Mouse (Mus musculus): ENCODE measurements around the gene Fgf15. TPM values are rescaled to one million over a fixed set of nuclear protein-coding genes. Genes with fewer than 3 reads are reported as not detected.

Fgf15 gene
- total and polyA plus RNA-seq, 3 experiments = 16.6 to 19.1 TPM; not detected in 1

DNA sequence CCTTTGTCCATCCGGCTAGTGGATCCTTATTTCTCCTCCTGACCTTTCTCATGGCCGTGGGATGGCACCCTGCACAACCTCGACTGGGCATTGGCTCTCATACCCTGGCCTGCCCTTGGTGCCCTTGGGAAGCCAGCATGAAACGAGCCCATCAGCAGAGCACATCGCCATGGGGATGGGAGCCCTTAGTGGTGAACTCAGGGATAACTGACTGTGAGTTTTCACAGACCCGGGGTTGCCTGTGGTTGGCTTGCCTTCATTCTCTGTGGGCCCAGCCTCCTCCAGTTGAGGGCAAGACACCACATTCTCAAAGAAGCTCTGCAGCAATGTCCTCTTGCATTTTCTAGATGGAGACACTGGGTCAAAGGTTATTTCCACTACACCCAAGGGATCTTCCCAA lies 4.0 kb upstream of the Fgf15 start:
- TF ChIP-seq MEF2A (IDR thresholded peaks at IDR 0.05; ENCODE audit: extremely low read depth, insufficient replicate concordance, low read depth, low read length, poor library complexity, severe bottlenecking) (no peak), GABPA (IDR thresholded peaks at IDR 0.05; ENCODE audit: low read depth, low read length) (no peak), CHD1 (IDR thresholded peaks at IDR 0.05; ENCODE audit: low read depth, low read length) (no peak), MAZ (IDR thresholded peaks at IDR 0.05; ENCODE audit: low read depth, low read length) (no peak), BHLHE40 (IDR thresholded peaks at IDR 0.05; ENCODE audit: borderline replicate concordance, low read depth, low read length) (no peak), POLR2A (IDR thresholded peaks at IDR 0.05; ENCODE audit: control insufficient read depth in 1 of 2, insufficient read depth in 1 of 2, low read depth in 1 of 2, low read length in 2 of 2, poor library complexity in 1 of 2) (no peak), SIN3A (IDR thresholded peaks at IDR 0.05; ENCODE audit: low read length) (no peak), ZNF384 (IDR thresholded peaks at IDR 0.05; ENCODE audit: low read depth, low read length) (no peak)
- DNase-seq (ENCODE audit: low read depth, low spot score) = no peak
- no peaks in the 10 kb centered on the region for H3K27me3 ChIP-seq (ENCODE audit: control insufficient read depth in 1 of 2, insufficient read depth in 2 of 2, low read length in 2 of 2)
- peaks cover 0 to under 1% of the 10 kb centered on the region in 2 experiments; a peak in 1 of 4 replicates for H3K36me3 ChIP-seq (ENCODE audit: control insufficient read depth in 1 of 2, insufficient read depth in 2 of 2, low read length in 2 of 2)
- H3K27ac ChIP-seq (ENCODE audit: control insufficient read depth, low read depth, low read length) = no peak overlapping the region
- H3K4me3 ChIP-seq (ENCODE audit: control insufficient read depth in 1 of 2, insufficient read depth in 1 of 2, low read depth in 2 of 2, low read length in 2 of 2) = no peak overlapping the region
- H3K9ac ChIP-seq (ENCODE audit: control insufficient read depth, low read depth, low read length, poor library complexity, severe bottlenecking) = no peak overlapping the region
- peaks cover under 1 to 2% of the 10 kb centered on the region in 2 experiments; a peak in 1 of 4 replicates for H3K4me1 ChIP-seq (ENCODE audit: control insufficient read depth in 1 of 2, insufficient read depth in 2 of 2, low read length in 2 of 2)
- no peaks in the 10 kb centered on the region for H3K9me3 ChIP-seq (replicated peaks; ENCODE audit: insufficient read depth, low read length)
- H3K79me2 ChIP-seq (ENCODE audit: control insufficient read depth, insufficient read depth, low read length, poor library complexity) = peaks cover 14% of the 10 kb centered on the region; the same call in 1 of the 2 replicates

DNA sequence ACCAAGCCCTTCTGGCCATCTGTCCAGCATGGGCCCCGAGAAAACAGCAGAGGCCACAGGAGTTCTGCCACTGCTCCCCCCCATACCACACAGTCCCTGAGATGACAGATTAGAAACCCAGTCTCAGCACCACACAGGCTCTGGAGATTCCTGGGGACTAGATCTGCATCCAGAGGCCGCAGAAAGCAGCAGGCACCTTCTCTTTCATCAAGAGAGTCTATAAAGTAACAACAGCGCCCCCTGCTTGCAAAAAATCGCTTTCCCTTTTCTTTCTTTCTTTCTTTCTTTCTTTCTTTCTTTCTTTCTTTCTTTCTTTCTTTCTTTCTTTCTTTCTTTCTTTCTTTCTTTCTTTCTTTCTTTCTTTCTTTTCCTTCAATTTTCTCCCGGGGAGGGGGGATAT lies 2.1 kb upstream of the Fgf15 start:
- Histone ChIP-seq H3K4me3 (ENCODE audit: control insufficient read depth in 1 of 2, insufficient read depth in 1 of 2, low read depth in 2 of 2, low read length in 2 of 2) (peak overlapping the region; percentile 84 to 86), H3K4me1 (ENCODE audit: control insufficient read depth in 1 of 2, insufficient read depth in 2 of 2, low read length in 2 of 2) (peaks cover 5 to 13% of the 10 kb centered on the region in 2 experiments; a peak in 2 of 4 replicates), H3K79me2 (ENCODE audit: control insufficient read depth, insufficient read depth, low read length, poor library complexity) (peaks cover 15% of the 10 kb centered on the region), H3K9ac (ENCODE audit: control insufficient read depth, low read depth, low read length, poor library complexity, severe bottlenecking) (peak overlapping the region; percentile 79), H3K9me3 (replicated peaks; ENCODE audit: insufficient read depth, low read length) (no peaks in the 10 kb centered on the region), H3K27me3 (ENCODE audit: control insufficient read depth in 1 of 2, insufficient read depth in 2 of 2, low read length in 2 of 2) (no peaks in the 10 kb centered on the region), H3K27ac (ENCODE audit: control insufficient read depth, low read depth, low read length) (no peak overlapping the region), H3K36me3 (ENCODE audit: control insufficient read depth in 1 of 2, insufficient read depth in 2 of 2, low read length in 2 of 2) (peaks cover 0 to 9% of the 10 kb centered on the region in 2 experiments; a peak in 2 of 4 replicates)
- peak; percentile 64 for DNase-seq (ENCODE audit: low read depth, low spot score)
- TF ChIP-seq RAD21 (IDR thresholded peaks at IDR 0.05; ENCODE audit: low read depth, low read length) = 0 out of 2 replicates have a peak, but pooled peaks have one; percentile 18
- no peak for TF ChIP-seq NELFE (IDR thresholded peaks at IDR 0.05; ENCODE audit: low read depth, low read length)
- no peak for TF ChIP-seq POLR2AphosphoS5 (IDR thresholded peaks at IDR 0.05; ENCODE audit: borderline replicate concordance, low read depth, low read length)
- TF ChIP-seq GATA1 (IDR thresholded peaks at IDR 0.05; ENCODE audit: low read depth, low read length) = no peak
- no peak for TF ChIP-seq KAT2A (conservative IDR thresholded peaks at IDR 0.05; ENCODE audit: low read depth, low read length)
- TF ChIP-seq USF1 (IDR thresholded peaks at IDR 0.05; ENCODE audit: low read depth, low read length) = no peak
- TF ChIP-seq TBP (IDR thresholded peaks at IDR 0.05; ENCODE audit: low read depth, low read length) = no peak
- no peak for TF ChIP-seq BHLHE40 (IDR thresholded peaks at IDR 0.05; ENCODE audit: borderline replicate concordance, low read depth, low read length)
- TF ChIP-seq CTCF (IDR thresholded peaks at IDR 0.05 in 2 of 3, conservative IDR thresholded peaks at IDR 0.05 in 1 of 3; ENCODE audit: control insufficient read depth in 1 of 3, insufficient read depth in 1 of 3, low read depth in 2 of 3, low read length in 3 of 3, poor library complexity in 1 of 3, severe bottlenecking in 1 of 3) = peak; percentile 29 to 51 (median 31); a peak in 5 of 6 replicates
- no peak for TF ChIP-seq CHD1 (IDR thresholded peaks at IDR 0.05; ENCODE audit: low read depth, low read length)
- no peak for TF ChIP-seq POLR2AphosphoS2 (IDR thresholded peaks at IDR 0.05; ENCODE audit: low read length)
- TF ChIP-seq SMC3 (IDR thresholded peaks at IDR 0.05; ENCODE audit: low read depth, low read length) = peak; percentile 14
- TF ChIP-seq NRF1 (IDR thresholded peaks at IDR 0.05; ENCODE audit: insufficient read depth, low read depth, low read length, poor library complexity, severe bottlenecking) = no peak
